Mouse (Mus musculus) urinary bladder, postnatal 25 days (tissue): Measurements from ENCODE around the gene Fundc2.
A peak's percentile ranks its signal among the peaks of the same experiment; 100 is the strongest.

ENCODE experiments used
- DNase-seq: peaks from one replicate; pipeline ENCODE4 v3.0.0; 2022; ENCODE audit warnings: low spot score

Fundc2 gene

GRCm38 (mm10) chrX:75382195-75382771 lies at the start of gene Fundc2, which contains the start of gene F8:
Gene Fundc2, plus strand, starts transcription at chrX:75382399.
Gene F8, minus strand, starts transcription at chrX:75382615.
- peak; percentile 25 for DNase-seq

- no peak for DNase-seq
Observed at GRCm38 (mm10) chrX:75370197-75370596, 12.0 kb upstream of the Fundc2 start.

GRCm38 (mm10) chrX:75372666-75373425 lies 9.4 kb upstream of the Fundc2 start:
- no peak for DNase-seq

DNA sequence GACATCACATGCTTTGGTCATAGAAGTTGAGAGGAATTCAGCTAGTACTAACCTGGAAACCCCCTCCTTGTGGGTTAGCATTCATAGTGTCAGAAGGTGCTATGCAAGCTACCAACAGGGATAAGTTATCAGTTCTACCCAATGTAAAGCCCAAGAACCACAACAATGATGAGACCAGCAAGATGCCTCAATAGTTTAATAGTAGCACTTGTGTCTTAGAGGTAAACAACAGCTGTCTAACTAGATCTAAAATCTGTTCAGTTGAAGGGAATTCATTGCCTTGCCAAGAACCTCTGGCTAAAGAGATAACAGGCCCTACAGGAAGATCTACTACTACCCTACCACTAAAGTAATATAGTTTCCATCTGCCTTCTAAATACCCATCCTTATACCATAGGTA lies 5.4 kb upstream of the Fundc2 start:
- DNase-seq, result no peak

DNA sequence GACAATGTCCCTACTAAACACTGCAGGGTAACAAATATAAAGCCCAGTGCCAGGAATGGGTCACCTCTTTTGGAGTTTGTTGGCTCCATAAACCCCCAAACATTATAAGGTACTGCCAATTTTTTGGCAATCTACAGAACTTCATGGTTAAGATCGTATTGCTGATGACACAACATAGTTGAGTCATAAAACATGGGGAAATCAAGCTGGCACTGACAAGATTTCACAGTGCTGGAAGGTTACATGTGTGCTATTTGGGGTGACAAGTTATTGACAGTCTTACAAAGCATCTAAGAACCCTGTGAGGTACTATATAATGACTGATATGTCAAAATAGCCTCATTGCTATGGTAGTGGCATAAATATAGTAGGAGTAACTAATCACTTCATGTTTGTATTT lies 1.0 kb upstream of the Fundc2 start:
- no peak for DNase-seq

DNA sequence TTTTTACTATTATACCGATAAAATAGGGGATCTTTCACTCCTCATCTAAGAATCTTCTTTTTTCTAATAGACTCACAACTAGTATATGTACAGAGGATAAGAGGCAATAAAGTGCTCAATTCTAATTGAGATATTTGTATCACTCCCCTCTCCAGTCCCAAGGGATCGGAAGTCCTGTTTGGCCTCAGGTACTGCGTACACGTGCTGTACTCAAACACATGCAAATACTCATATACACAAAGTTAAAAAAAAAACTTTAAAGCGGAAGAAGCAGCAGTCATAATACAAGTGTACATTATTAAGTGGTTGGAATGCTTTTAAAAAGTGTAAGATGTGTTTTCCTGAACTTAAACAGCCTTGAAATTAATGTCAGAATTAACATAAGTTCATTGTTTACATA lies 500 bp upstream of the Fundc2 start:
- no peak for DNase-seq

DNA sequence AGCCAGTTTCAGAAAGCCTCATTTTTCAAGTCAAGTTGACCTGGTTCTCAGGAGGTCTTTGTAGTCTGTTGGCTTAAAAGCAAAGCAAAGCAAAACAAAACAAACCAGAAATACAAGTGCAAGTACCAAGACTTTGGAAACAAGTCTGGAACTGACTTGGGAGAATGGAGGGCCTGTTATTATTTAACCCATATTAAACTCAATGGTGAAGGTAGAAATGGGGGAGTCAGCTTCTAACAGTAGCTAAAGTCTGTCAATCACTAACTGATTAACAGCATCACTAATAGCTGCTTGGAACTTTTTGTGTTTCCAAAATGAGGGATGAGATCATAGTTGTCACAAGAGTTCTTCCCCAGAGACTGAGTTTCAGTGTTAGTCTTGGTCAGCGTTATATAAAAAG lies 17.3 kb downstream of the Fundc2 start:
- DNase-seq, result no peak

- no peak for DNase-seq
Observed at GRCm38 (mm10) chrX:75402668-75403067, 20.5 kb downstream of the Fundc2 start.

DNA sequence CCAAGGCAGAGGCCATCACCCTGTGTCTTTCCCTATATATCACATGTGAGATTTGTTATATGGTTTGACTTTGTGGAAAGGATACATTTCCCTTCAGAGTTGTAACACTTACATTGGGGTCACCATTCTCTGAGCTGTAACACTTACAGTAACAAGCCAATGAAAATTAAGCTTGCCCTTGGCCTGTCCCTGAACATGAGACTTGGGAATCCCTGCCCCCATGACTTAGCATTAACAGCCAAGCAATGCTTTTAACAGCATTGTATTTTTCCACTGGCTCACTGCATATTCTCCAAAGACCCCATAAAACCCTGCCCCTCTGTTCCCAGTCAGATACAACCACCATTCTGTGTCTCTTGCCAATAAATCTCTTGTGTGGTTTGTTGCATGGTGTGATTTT lies 21.2 kb downstream of the Fundc2 start:
- DNase-seq, result no peak

DNA sequence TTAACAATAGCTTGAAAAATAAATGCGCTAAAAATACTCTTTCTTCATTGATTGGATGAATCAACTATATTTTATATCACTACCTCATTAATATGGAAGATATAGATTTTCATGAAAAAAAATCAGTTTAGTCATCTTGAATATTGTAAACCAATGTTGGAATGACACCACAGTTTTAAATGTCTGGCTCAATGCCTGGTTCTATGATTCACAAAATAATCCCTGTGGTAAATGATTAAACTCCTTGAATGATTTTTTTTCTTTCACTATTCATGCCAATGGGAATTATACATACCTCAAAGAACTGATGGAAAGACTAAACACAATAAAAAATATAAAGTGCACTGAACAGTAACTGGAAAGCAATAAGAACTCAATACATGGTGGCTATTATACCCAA lies 27.5 kb downstream of the Fundc2 start:
- no peak for DNase-seq

- DNase-seq, result peak; percentile 72
Observed at GRCm38 (mm10) chrX:75415936-75416785, 34.0 kb downstream of the Fundc2 start, which contains the start of the genes Cmc4, Mtcp1 and Brcc3. Gene Cmc4, minus strand, starts transcription at chrX:75416584. Gene Mtcp1, minus strand, starts transcription at chrX:75416588. Gene Brcc3, plus strand, starts transcription at chrX:75416628.
